Mouse (Mus musculus) ovary, adult 18-20 months (tissue): ENCODE data around the gene Mmp9.

Source experiments
- DNase-seq: peaks from one replicate; pipeline ENCODE4 v3.0.0; 2022; ENCODE audit warnings: low spot score, mixed read lengths

Mmp9 gene

DNA sequence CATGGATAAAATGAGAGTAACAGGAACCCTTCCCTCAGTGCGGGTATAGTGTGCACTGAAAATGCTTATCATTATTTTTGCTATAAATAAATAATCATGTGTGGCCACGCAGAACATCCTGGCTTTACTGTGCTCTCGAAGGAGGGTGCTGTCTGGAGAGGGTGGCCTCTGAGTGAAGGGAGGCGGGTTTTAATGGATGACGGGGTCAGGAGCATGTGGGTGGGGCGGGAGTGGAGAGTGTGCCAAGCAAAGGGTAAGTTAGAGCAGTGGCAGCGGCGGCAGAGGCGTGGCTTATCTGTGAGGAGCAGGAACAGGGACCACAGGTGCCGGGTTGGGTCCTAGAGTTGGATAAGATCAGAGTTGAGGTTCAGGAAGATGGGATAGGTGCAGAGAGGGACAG, 51.2 kb downstream of the Mmp9 start:
- DNase-seq = no peak

DNA sequence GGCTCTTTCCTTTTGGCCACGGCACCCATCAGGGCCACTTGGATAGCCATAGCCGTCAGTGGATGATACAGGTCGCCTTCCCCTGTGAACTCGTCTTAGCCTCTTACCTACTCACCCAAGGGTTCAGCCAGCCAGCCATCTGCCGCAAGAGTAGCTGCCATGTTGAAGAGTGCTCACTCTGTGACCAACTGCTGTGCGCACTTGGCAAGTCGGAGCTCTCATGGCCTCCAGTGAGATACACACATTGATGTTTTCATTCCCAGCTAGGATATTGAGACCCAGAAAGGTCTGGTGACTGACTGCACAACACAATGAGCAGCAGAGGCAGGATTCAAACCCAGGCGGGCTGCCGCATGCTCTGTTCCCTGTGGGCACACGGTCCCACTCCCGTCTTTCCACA, 53.6 kb downstream of the Mmp9 start:
- DNase-seq = no peak

DNA sequence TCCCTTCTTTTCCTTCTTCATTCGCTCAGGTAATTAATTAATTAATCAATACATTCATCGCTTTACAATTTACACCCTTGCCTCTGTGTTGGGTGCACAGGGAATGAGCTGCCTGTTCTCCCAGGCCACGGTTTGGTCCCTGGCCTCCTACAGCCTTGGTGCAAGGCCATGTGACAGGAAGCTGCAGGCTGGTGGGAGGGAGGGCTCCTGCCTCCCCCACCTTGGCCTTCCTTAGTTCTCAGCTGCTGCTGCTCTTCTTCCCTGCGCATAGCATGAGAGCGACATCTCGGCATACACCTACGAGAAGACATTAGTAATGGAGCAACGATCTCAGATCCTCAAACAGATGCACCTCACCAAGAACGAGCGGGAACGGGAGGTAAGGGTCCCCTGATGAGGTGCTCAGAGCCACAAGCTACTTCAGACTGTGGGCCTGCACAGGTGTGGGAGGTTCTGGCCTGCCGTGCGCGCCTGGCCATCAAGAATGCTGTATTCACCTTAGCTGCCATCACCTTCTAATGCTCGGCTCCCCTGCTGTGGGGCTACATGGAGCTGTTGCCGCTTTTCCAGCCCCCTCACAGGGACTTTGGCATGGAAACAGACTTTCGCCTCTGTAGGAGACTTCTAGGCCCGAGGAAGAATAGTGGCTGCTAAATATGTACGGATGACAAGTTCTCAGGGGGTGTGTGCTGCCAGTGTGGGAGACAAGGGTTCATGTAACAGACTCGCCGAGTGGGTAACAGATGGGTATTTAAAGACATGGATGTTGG, 54.3 kb downstream of the Mmp9 start:
- DNase-seq = no peak

DNA sequence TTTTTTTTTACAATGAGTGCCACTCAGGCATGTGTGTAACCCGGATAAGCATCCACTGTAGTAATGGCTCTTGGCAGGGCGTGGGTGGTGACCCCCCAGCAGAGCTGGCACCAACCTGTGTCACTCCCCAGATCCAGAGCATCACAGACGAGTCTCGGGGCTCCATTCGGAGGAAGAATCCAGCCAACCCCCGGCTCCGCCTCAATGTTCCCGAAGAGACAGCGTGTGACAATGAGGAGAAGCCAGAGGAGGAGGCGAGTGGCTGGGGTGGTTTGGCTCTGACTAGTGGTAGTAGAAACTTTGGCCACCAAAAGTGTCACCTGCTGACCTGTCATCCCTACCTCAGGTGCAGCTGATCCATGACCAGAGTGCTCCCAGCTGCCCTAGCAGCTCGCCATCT, 55.4 kb downstream of the Mmp9 start:
- no peak for DNase-seq

DNA sequence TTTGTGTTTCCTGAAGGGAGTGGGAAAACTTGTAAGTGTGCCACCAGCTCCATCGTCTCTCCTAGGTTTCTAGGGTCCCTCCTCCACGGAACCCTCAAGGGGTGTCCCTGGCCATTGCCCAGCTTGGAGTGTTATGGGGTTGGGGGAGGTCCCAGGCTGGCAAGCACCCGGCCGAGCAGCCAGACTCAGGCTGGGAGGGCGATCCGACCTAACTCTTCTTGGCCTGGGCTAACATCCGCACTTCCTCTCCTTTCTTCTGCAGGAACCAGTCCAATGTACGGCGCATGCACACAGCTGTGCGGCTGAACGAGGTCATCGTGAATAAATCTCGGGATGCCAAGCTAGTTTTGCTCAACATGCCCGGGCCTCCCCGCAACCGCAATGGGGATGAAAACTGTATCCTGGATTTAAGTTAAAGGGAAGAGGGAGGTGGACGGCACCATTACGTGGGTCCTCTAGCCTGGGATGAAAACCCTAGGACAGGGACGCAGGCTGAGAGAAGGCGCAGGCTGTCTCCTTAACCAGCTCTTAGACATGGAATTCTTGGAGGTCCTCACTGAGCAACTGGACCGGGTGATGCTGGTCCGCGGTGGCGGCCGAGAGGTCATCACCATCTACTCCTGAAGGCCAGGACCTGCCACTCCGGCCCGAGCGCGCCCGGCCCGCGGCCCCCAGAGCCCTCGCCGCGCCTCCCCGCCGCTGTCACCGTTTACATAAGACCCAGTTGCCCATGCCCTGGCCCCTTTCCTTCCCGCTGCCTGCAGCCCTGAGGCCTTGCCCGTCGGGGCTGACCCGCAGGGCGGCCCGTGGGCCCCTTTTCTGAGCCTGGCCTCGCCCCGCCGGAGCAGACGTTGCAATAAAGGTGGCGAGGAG, 56.5 kb downstream of the Mmp9 start:
- DNase-seq = no peak

DNA sequence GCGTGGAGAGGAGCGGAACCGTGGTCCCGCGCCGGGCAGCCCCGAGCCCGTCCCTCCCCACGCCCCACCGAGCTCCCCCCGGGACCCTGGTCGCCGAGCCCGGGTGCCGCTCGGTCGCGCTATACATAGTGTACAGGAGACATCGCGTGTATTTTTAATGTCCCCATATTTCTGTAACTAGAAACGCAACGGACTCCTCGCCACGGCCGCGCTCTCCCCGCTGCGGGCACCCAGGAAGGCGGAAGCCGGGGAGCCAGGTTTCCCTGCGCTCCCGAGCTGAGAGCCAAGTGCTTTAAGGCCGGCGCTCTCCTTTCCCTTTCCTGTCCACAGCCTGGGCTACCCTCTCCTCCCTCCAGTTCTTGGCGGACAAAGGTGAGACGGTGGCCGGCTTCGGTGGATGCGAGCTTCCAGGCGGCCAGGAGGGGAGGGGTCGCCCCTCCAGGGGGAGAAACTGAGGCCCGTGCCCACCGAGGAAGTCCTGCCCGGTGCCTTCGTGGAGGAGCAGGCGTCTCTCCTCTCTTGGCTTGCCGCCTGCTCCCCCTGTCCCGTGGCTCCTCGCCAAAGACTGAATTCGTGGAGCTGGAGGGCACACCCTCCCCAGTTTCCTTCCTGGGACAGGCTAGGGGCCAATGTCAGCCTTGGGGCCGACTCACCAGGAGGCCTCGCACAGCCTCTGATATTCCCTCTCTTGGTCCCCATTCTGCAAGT, 57.3 kb downstream of the Mmp9 start:
- no peak for DNase-seq

DNA sequence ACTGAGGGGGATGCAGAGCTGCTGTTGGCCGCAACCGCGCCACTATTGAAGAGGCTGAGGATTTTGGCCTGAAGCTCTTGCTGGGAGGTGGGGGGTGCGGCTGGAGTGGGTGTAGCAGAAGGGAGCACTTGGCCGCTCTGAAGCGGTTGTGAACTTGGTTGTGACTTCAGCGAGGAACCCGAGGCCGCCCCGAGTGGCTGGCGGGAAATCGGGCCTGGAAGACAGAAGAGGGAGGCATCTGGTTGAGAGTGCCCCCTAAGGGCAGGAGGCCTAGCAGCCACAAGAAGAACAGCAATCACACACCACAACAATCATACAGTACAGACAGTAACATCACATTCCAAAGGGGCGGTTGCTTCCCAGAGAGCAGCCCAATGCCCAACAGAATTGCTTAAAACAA, 61.4 kb downstream of the Mmp9 start:
- no peak for DNase-seq

DNA sequence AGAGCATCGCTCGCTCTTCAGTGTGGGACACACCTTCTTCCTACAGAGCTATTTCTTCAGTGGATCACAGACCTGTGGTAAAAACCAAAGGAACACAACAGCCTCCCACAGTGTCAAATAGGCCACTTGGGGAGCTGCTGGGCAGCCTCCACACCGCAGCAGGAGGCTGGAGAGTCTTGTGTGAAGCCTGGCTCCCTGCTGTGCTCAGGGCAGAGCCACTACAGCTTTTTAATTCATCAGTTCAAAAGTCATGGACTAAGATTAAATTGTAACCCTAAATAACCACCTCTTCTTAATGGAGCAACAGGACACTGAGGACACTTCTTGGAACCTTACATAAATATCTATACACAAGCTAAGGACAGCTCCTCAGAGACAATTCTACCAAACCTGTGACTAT, 62.5 kb downstream of the Mmp9 start:
- no peak for DNase-seq

DNA sequence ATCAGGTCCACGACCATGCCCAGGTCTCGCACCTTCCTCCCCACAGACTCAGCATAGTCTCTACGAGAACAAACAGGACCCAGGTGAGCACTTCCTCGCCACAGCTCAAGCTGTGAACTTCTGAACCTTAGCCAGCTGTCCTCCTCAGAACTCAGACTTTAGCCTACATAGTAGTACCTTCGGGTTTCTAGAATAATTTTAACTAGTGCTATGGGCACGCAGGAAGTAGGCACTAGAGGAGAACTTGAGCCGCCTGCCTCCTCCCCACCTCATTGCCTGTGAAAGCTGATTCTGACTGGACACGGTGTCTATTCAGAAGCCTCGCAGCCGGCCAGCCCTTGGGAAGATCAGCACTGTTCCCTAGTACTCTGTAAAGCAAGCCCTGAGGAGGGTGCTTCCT, 63.7 kb downstream of the Mmp9 start:
- no peak for DNase-seq
